Mouse (Mus musculus) thymus, postnatal 14 days (tissue): Measurements from ENCODE around the gene Chst3.
"Not testable (repeated sequence)": the region's sequence is repeated elsewhere in the genome, so short reads cannot be mapped to it uniquely, and the experiment has no call there.

ENCODE experiments used
- DNase-seq: peaks from one replicate; pipeline ENCODE4 v3.0.0; 2021

Chst3 gene

DNA sequence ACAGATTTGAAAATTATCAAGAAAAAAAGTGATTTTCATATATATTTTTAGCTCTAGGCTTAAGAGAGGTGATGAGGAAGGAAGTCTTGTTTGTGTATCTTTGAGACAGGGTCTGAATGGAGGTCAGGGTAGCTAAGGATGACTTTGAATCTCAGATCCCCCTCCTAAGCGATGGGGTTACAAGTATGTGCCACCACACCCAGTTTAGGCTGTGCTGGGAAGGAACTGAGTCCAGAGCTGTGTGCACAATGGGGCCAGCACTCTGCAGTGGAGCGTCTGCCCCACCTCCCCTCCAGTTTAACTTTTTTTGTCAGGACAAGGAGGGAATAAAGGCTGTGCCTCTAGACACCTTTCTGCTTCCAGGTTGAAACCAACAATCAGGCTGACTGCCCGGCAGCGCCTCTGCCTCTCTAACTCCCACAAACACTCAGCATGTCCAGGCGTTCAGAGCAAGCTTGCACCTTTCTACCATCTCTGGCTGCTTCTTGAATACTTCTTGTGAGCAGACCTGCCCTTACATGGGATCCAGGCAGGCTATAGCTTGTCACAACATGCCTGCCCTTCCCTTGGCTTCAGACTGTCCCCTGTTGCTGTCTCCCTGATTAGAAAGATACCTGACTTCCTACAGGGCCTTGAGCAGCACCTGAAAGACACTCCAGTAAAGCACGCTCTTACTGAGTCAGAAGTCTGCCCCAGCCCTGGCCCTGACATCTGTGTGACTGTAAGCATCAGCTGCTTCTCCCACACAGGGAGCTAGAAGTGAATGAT, 11.4 kb upstream of the Chst3 start:
- DNase-seq, result no peak

- no peak for DNase-seq
Measured at GRCm38 (mm10) chr10:60229113-60229512, 10.1 kb upstream of the Chst3 start.

- no peak for DNase-seq
Measured at GRCm38 (mm10) chr10:60227666-60228065, 8.6 kb upstream of the Chst3 start.

DNA sequence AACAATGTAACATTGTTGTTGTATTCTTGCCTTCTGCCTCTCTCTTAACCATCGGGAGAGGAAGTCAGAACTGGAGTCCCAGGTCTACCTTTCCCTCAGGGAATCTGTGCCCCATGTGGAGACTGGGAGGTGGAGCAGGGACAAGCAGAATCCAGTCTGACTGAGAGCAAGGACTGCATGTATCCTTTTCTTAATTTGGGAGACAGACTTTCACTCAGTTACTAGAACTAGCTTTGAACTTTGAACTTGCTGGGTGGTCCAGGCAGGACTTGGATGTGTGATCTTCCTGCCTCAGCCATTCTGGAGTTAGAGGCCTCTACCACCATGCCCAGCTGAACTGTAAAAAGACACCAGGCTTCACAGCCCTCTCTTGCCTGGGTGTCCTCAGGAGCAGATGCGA, 5.5 kb upstream of the Chst3 start:
- no peak for DNase-seq

DNA sequence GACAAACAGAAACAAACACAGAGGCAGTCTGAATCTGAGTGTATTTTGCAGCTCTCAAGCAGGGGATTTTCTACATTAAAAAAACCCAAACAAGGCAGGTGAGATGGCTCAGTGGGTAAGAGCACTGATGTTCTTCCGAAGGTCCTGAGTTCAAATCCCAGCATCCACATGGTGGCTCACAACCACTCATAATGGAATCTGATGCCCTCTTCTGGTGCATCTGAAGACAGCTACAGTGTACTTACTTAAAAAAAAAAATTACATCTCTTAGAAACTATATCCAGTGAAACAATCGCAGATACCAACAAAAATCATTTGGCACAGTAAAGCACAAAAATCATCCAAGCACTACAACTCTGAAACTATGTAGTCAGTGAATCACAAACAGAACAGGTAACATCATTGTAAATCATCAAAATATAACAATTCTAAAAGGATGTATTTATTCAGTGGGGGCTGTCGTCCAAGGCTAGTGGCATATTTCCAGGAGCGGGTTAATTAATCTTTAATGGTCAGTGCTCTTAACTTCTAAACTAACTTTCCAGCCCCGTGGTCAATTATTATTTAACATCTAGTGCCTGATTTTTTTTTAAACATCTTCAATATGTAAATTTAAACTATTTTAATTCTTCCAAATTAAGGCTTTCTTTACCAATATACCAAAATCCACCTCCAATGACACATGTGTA, 2.7 kb upstream of the Chst3 start:
- not testable (repeated sequence) for DNase-seq

GRCm38 (mm10) chr10:60220607-60221006, 1.5 kb upstream of the Chst3 start:
- no peak for DNase-seq

- DNase-seq, result no peak
Measured at GRCm38 (mm10) chr10:60220042-60220523, 1.0 kb upstream of the Chst3 start.

DNA sequence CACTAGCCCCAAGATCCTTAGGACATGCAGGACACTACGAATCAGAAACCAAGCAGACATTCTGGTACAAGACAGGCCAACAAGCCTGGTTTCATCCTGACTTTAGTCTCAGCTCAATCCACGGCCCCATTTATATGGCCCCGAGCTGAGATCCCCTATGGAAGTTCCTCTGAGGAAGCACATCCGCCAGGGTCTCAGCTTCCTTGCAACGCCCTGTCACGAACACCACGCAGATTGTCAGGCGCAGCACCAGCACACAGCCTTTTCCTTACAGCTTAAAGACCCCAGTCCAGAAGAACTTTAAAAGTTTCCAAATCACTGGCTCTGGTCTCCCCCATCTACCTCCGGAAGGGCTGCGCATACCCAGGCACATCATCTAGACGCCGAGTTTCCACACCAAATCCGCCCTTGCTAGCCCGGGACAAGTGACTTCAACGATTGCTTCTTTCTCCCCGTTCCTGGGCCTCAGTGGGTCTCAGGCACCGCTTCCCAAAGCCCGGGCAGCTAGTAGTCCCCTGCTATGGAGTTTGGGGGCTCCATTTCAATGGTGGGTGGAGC, 948 bp downstream of the Chst3 start:
- DNase-seq, result no peak

GRCm38 (mm10) chr10:60216331-60217095, 2.5 kb downstream of the Chst3 start:
- DNase-seq, result no peak

- no peak for DNase-seq
Measured at GRCm38 (mm10) chr10:60215077-60215960, 3.7 kb downstream of the Chst3 start.

- DNase-seq, result no peak
Measured at GRCm38 (mm10) chr10:60212589-60213379, 6.3 kb downstream of the Chst3 start.

- DNase-seq, result no peak
Measured at GRCm38 (mm10) chr10:60211501-60212005, 7.5 kb downstream of the Chst3 start.

- no peak for DNase-seq
Measured at GRCm38 (mm10) chr10:60210468-60210867, 8.6 kb downstream of the Chst3 start.

DNA sequence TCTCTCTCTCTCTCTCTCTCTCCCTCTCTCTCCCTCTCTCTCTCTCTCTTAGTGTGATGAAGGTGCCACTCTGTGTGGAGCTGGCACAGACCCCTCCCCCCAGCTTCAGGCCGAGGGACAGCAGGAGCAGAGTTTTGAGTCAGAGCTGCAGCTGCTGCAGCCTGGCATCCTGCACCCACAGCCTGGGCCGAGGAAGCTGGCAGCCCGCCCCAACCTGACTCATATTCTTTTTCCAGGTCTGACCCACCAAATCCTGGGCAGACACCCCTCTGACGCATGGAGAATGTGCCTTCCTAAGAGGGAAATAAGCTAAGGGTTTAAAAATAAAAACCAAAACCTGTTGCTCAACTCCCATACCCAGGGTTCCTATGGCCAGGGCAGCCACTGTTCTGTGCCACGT, 9.8 kb downstream of the Chst3 start:
- peak; percentile 35 for DNase-seq

- DNase-seq, result no peak
Measured at GRCm38 (mm10) chr10:60207166-60207705, 11.8 kb downstream of the Chst3 start.

DNA sequence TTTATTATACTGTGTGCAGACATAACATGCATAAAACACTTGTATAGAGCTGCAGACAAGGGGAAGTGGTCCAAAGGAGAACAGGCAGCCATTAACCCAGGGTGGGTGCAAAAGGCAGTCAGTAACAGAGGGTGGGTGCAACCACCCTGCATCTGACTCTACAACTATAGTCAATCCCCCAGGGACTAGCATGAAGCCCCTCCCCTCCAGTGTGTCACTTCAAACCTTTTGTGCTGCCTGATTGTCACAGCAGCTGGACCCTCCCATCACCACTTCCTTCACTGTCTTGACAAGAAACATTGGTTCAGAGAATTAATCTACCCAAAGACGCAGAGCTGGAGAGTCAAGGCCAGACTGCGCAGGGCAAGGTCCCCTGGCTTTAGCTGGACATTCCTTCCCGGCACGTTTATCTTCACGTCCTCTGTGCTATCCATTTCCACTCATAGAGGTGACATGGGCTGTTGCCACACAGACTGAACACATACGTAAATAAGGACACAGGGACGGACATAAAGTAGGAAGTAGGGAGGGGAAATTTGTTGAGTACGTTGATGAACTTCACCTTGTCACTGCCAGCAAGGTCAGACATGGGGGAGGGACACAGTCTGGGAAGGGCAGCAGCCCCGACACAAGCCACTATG, 13.3 kb downstream of the Chst3 start:
- DNase-seq, result no peak

DNA sequence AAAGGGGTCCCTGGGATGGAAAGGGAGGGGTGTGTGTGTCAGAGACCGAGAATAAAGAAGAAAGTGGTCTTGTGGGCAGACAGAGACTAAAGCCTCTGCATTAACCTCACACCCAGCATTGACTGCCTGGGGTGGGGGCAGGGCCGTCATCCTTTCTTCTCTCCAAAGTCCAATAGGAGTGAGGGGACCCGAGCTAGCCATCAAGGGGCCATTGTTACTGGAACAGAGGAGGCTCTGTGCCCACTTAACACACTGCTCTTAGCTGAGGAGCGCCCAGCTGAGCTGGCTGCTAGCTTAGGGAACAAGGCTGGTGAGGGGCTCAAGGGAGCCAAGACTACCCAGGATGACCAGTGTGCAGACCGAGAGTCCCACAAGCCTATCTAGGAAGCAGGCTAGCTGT, 16.3 kb downstream of the Chst3 start:
- no peak for DNase-seq

DNA sequence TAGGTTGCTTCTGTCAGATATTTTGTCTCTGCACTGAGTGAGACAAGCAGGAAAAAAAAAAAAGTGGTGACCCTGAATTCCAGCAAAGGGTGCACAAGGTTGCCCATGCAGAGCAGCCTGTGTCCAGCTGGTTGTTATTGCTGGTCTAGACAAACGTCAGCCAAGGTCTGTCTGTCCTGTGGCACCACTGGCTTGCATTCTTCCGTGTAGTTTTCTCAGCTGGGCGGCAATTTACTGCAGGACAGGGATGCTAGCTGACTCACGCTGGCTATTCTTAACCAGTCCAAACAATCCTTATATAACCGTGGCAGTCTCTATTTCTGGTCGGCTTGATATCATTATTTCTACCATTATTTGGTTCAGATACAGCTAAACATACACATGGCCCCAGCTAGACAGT, 18.1 kb downstream of the Chst3 start:
- DNase-seq, result no peak

DNA sequence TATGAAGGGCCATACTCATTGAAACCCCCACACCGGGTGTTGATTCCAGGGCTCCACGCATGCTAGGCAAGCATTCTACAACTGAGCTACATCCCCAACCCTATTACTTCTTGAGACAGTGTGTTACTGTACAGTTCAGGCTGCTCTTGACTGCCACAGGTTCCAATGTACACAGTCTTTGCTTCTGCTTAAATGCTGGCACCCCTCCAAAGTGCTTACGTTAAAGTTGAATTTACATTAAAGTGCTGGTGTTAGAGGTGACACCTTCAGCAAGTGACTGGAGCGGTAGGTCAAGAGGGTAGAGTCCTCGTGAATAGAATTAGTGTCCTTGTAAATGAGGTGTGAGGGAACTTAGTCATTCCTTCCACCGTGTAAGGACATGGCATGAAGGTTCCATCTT, 19.7 kb downstream of the Chst3 start:
- DNase-seq, result no peak

DNA sequence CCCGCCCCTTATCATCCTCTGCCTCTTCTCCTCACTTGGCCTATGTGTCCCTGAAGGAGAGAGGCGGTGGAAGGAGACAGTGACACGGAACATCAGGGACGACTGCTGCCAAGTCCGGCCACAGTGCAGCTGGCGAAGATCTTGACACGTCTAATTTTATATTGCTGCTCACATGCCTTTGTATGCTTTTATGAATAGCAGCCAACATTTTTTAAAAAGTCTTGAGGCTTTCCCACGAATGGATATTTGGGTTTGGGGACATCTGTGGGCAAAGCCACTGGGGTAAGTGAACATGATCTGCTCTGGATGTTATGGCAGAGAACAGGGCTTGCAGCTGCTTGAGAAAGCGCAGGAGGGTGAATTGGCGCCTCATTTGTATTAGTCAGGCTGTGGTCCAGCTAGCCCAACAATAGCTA, 21.6 kb downstream of the Chst3 start:
- DNase-seq, result no peak
